Mouse (Mus musculus) testis, adult 2 months (tissue): ENCODE results near the gene Ebf4.

Experiments
- CTCF ChIP-seq: fragments of 200-500 bp; IDR thresholded peaks from 2 replicates; pipeline ENCODE4 v1.5.1; 2012; ENCODE audit warnings: low read depth, mild to moderate bottlenecking, inconsistent platforms, low read length, moderate library complexity; ENCODE audit not compliant: control insufficient read depth, insufficient read depth, insufficient replicate concordance
- POLR2A ChIP-seq: fragments of 200-500 bp; IDR thresholded peaks from 2 replicates; pipeline ENCODE4 v1.6.1; 2012; ENCODE audit warnings: low read depth, mild to moderate bottlenecking, inconsistent platforms, low read length, moderate library complexity; ENCODE audit not compliant: control insufficient read depth

DNA sequence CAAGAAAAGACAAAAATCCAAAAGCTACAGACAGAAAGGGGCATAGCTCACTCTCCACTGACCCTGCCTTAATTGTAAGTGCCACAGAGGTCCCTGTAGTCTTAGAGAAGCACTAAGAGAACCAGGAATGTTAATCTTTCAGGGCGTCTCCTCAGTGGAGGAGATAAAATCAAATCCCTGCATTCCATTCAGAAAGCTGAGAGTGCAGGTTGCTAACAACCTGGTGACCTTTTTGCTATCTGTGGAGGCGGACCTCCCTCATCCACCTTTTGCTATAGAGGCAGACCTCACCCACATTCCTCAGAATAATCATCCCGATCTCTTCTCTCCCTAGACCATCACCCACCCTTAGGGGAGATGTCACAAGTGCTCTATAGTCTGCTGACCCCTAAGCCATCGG, 5.9 kb upstream of the Ebf4 start:
- no peak for TF ChIP-seq CTCF
- TF ChIP-seq POLR2A = no peak
